Mouse (Mus musculus) frontal cortex, adult (tissue): Measurements from ENCODE around the gene Otol1.
A peak's percentile ranks its signal among the peaks of the same experiment; 100 is the strongest.

Source experiments
- ATAC-seq: cut with Nextera tagmentation; 2 replicates; pipeline ENCODE4 v1.9.2; 2017; ENCODE audit warnings: mild to moderate bottlenecking, moderate library complexity, mixed read lengths; ENCODE audit not compliant: low TSS enrichment

The Otol1 gene

DNA sequence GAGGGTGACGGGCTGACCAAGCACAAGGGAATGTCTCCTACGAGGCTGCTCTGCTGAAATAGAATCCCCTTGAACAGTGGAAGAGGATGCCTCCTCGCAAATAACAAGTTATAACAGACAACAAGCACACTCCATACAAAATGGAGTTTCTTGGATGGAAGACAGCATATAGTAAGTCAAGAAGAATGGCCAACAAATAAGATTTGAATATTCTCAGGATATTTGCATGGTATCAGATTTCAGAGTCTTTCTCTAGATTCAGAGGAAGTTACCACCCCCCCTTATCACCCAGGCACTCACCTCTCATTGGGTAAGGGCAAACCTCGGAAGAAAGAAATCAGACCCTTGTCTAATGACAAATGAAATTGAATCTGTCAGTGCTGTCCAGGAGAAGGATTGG is at the start of gene Otol1:
TSS of gene Otol1 (plus strand) at position 301 of the 400 bp plus-strand sequence.
- no peak for ATAC-seq

DNA sequence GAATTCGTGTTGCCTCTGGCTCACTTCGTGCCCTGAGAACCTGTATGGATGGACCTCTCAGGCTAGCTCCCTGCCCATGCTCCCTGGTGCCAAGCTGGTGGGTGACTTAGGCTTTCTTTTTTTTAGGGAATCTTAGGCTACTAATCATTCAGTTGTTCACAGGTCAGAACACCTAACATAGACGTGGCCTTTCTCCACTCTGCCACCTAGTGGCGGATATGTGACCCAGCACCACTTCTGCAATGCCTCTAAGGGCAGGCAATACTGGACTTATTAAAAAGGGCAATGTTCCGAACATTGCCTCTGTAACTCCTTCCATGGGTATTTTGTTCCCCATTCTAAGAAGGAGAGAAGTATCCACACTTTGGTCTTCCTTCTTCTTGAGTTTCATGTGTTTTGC is 45.2 kb upstream of the Otol1 start:
- ATAC-seq = 0 out of 2 replicates have a peak, but pooled peaks have one; percentile 64

DNA sequence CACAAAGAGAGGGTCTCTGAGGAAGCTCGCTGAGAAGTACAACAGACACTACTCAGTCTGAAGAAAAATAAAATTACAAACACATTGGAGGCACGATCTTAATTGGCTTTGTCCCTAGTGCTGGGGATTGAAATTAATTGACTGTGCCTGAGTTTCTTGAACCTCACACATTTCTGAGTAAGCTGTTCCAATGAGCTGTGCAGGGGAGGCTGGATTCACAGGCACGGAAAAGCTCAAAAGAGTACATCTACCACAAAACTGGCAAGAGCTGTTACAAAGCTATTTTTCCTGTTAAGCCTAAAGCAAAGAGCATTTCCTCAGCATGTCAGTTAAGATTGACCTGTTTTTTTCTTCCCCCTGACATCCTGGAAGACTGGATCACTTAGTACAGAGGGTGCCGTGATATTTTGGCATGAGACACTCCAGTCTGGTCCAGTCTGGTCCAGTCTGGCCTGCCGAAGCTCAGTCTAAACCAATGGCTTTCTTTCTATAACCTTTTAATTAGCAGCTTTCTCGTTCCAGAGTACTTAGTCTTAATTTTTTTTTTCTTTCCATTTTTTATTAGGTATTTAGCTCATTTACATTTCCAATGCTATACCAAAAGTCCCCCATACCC is 35.8 kb upstream of the Otol1 start:
- ATAC-seq = peak; percentile 74

DNA sequence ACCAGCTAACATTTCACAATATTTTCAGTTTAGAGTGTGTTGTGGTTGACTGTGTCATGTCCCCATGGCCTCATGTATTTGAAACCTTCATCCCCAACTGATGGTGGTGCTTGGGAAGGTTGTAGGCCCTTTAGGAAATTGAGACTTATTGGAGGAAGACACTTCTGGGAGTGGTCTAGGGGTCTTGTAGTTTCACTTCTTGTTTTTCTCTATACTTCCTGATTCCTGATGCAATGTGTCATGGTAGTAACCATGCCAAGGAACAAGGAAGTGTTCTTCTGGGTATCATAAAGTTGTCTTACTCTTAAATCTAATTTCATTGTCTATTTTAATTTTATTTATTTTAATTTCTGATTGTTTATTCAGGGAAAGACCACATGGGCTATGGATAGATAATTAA is 29.3 kb upstream of the Otol1 start:
- ATAC-seq = no peak

DNA sequence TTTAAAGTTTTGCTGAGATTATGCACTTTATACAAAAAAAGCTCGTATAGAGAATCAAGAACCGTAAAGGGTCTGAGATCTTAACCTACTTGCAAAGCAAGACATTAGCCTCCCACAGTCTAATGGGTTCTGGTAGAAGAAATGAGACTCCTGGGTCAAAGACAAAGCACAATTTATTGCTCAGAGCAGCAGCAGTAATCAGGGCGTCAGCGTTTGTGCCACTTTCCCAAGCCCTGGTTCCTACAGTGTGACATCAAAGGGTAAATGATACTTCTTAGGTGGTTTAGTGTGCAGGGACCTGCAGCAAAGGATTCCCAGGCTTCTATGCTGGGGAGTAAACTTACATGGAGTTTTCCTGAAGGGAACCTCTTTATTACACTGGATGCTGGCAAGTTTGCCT is 13.6 kb upstream of the Otol1 start:
- ATAC-seq = no peak

DNA sequence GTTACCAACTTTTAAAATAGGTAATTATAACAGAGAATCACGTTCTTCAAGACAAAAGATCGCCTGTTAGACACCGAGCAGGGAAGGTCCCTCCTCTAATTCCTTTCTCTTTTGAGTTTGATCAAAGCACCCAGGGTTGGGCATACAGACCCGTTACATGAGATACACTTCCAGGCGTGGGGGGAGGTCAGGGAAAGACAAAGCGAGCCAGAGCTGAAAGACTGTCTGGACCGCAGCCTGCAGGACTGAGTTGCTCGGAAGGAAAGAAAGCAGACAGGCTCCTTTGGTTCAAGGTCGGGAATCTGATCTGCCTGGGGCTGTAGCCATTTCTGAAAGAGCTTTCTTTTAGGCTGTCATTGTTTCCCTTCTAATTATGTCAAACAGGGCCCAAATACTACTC is 5.9 kb upstream of the Otol1 start:
- no peak for ATAC-seq

DNA sequence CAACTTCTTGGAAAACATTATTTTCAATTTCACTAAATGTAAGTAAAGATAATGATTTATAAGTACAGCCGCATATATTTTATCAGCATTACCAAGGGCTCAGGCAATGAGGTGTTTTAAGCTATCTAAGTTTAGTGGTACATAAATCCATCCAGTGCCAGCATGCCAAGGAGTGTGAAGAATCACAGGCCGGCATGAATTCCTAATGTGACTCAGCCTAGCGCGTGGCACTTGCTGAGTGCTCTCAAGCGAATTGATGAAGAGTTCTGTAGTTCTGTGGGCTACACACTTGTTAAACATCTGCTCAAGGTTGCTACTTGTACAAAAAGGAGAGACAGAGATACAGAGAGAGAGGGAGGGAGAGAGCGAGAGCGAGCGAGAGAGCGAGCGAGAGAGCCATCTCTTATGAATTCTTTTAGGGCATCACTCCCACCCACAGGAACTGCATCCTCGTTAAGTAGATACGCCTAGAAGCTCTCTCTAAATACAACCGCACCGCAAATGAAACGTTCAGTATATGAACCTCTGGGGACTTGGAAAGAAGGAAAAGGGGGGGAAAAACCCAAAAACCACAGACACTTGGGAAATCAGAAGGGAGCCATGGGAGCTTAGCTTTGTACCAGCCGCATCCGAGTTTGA is 4.2 kb upstream of the Otol1 start:
- ATAC-seq = peak; percentile 91

DNA sequence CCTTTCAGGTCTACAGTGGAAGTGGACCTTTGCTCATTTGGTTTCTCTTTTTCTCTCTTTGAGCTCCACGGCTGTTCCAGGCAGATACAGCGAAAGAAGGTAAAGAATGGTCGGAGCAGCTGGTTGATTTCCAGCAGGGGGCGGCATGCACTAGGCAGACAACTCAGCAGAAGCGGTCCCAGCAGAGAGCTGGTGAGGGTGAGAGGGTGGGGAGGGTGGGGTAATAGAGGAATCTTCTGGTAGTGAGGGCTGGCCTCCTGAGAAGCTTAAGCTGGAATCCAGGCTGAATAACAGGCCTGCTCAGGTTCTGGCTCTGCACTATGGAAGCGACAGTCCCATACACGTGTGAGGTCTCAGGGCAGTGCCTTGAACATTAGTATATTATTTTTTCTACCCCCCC is 3.5 kb upstream of the Otol1 start:
- peak; percentile 88 for ATAC-seq

DNA sequence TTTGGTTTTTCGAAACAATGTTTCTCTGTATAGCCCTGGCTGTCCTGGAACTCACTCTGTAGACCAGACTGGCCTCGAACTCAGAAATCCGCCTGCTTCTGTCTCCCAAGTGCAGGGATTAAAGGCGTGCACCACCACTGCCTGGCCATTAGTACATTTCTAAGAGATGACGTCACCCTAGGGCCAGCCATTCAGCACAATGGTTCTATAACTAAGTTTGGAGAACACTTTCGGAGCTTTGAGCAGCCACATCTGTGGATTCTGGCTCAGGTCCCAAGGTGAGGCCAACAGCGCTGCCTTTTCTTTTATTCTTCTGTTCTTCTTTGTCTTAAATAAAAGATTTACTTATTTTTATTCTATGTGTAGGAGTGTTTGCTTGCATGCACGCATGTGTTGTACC is 3.0 kb upstream of the Otol1 start:
- ATAC-seq = no peak

DNA sequence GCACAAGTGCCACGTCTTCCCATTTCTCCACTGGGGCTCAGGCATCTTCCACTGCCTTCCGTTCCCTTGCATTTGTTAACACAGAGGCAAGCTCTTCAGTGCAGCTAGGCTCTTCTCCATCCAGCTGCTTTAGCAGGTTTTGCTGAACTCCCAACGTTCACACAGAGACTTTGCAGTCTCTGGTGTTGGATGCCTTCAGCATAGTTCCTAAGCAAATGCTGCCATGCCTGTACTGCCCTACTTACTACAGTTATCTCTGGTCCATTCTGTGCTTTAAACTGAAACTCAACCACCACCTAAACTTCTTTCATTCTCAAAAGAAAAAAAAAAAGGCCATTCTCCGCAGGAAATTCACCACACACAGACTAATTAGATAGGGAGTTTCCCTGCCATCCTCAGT is 5.2 kb downstream of the Otol1 start:
- ATAC-seq = peak; percentile 64

DNA sequence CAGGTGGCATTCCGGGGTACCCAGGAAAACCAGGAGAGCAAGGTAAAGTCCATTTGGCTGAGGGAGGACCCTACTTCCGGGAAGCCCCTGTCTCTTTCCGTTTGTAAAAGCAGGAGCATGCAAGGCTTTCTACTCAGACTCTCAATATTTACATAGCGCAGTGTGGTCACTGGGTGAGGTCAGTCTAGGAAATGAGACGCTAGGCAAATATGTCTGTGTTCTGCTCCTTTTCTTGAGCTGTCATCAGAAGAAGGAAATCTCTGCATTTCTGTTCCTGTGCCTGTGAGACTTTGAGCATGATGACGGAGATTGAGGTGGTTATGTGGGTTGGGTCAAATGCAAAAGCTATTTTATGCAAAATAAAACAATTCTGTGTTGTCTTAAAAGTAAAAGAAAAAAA is 19.2 kb downstream of the Otol1 start:
- ATAC-seq = no peak

DNA sequence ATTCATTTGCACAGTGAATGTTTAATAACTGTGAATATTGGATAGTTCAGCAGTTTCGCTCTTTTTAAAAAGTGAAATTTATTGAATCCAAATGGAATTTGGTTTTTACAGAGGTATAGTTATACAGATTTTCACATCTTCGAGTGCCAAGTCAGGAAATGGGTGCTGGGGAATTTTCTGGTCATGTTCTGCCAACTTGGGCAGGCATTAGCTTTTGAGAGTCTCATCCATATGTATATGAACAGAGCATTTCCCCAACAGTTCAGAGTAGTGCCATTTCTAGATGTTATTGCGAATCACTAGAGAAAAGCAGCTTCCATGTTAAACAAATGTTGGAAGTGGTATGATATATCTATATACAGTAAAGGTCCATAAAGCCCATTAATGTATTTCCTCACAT is 21.8 kb downstream of the Otol1 start:
- peak; percentile 57; the same call in 1 of the 2 replicates for ATAC-seq

DNA sequence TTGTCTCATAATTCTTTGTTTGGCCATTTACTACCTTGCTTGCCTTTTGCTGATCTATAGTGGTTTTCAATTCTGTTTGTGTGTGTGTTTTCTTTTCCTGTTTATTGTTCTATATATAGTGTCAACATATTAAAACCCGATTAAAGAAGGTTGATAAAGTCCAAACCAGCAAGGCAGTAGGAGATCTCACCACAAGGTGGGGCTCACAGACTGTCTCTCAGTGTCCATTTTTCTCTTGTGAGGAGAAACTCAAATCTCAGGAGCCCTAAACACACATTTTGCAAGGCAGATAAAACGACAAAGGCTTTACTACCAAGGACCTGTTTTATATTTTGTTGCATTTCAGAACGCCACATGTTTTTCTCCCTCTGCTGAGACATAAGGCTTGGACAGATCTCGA is 28.2 kb downstream of the Otol1 start:
- peak; percentile 95 for ATAC-seq
